Mouse (Mus musculus) yolk sac, embryonic 10.5 days (tissue): ENCODE data around the gene Morc2b.
"Not testable (repeated sequence)": the region's sequence is repeated elsewhere in the genome, so short reads cannot be mapped to it uniquely, and the experiment has no call there.

Experiments
- DNase-seq: peaks from one replicate; pipeline ENCODE4 v3.0.0-alpha.2; 2017; ENCODE audit warnings: low spot score

The Morc2b gene

GRCm38 (mm10) chr17:33139261-33139820, at the start of gene Morc2b:
Gene Morc2b, minus strand, starts transcription at chr17:33139683.
- DNase-seq, result no peak

- DNase-seq, result not testable (repeated sequence)
Observed at GRCm38 (mm10) chr17:33168147-33168546, 28.7 kb upstream of the Morc2b start, which contains the start of gene Olfr55. Gene Olfr55, plus strand, starts transcription at chr17:33168447.

GRCm38 (mm10) chr17:33126257-33126656, 13.2 kb downstream of the Morc2b start:
- DNase-seq, result no peak

- DNase-seq, result no peak
Observed at GRCm38 (mm10) chr17:33124546-33124945, 14.9 kb downstream of the Morc2b start.

- DNase-seq, result no peak
Observed at GRCm38 (mm10) chr17:33097396-33097795, 42.1 kb downstream of the Morc2b start.

GRCm38 (mm10) chr17:33092391-33093193, 46.9 kb downstream of the Morc2b start:
- peak; percentile 90 for DNase-seq

GRCm38 (mm10) chr17:33091630-33092029, 47.9 kb downstream of the Morc2b start:
- DNase-seq, result no peak

GRCm38 (mm10) chr17:33089220-33089949, 50.1 kb downstream of the Morc2b start, which contains the start of gene Zfp563:
Gene Zfp563, plus strand, starts transcription at chr17:33089310.
- DNase-seq, result peak; percentile 93

GRCm38 (mm10) chr17:33067958-33068357, 71.5 kb downstream of the Morc2b start, which contains the start of gene 4921501E09Rik:
Gene 4921501E09Rik, minus strand, starts transcription at chr17:33068058.
- DNase-seq, result no peak
